Mouse (Mus musculus): ENCODE data around the gene Gm10428.

The Gm10428 gene

GRCm38 (mm10) chr11:62788935-62789616 lies 36.2 kb downstream of the Gm10428 start, which contains the start of gene Zfp286:
TSS of gene Zfp286 (minus strand) at chr11:62789462.
- peak; percentile 92 for DNase-seq

GRCm38 (mm10) chr11:62789617-62789936 lies 36.7 kb downstream of the Gm10428 start:
- no peak for DNase-seq
